Mouse (Mus musculus): ENCODE results near the gene Ier5.

- TF ChIP-seq TBP (IDR thresholded peaks at IDR 0.05; ENCODE audit: low read depth, low read length) (no peak), NELFE (IDR thresholded peaks at IDR 0.05; ENCODE audit: low read depth, low read length) (no peak), CHD2 (IDR thresholded peaks at IDR 0.05; ENCODE audit: low read length) (no peak), CTCF (IDR thresholded peaks at IDR 0.05 in 2 of 3, conservative IDR thresholded peaks at IDR 0.05 in 1 of 3; ENCODE audit: control insufficient read depth in 1 of 3, insufficient read depth in 1 of 3, low read depth in 2 of 3, low read length in 3 of 3, poor library complexity in 1 of 3, severe bottlenecking in 1 of 3) (no peak), POLR2A (IDR thresholded peaks at IDR 0.05; ENCODE audit: control insufficient read depth in 1 of 2, insufficient read depth in 1 of 2, low read depth in 1 of 2, low read length in 2 of 2, poor library complexity in 1 of 2) (no peak), EP300 (IDR thresholded peaks at IDR 0.05; ENCODE audit: low read depth in 1 of 2, low read length in 2 of 2) (no peak)
Measured at GRCm38 (mm10) chr1:155113946-155114345, 14.5 kb upstream of the Ier5 start.

Data from MEL (cell line).